Mouse (Mus musculus): ENCODE data around the gene Gm13290.
"Not testable (repeated sequence)": the region's sequence is repeated elsewhere in the genome, so short reads cannot be mapped to it uniquely, and the experiment has no call there.

The Gm13290 gene

DNA sequence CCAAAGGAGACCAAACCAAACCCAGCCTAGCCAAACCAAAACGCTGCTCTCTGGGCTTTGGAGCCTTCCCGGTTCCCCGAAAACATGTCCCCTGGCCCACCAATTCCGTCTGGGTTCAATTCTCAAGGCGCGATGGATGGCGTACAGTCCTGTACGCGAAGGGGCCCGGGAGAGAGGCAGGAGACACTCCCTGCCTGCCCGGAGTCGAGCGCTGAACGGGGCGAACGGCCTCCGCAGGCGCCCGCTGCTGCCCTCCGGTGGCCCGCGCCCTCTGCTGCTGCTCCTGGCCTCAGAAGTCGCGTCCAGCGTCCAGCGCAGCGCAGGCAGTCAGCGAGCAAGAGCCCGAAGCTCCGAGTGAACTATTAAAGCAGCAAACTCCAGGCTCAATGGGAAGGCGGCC is 8.7 kb downstream of the Gm13290 start:
- not testable (repeated sequence) for DNase-seq

DNA sequence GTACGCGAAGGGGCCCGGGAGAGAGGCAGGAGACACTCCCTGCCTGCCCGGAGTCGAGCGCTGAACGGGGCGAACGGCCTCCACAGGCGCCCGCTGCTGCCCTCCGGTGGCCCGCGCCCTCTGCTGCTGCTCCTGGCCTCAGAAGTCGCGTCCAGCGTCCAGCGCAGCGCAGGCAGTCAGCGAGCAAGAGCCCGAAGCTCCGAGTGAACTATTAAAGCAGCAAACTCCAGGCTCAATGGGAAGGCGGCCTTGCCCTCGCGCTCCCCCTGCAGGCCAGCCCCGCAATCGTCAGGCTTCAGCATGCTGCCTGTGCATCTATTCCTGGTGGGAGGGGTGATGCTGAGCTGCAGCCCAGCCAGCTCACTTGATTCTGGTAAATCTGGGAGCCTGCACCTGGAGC is 11.8 kb downstream of the Gm13290 start, which contains the start of gene Gm13276:
Gm13276 (plus strand) TSS at position 301 of the 400 bp plus-strand sequence.
- DNase-seq, result not testable (repeated sequence)

DNA sequence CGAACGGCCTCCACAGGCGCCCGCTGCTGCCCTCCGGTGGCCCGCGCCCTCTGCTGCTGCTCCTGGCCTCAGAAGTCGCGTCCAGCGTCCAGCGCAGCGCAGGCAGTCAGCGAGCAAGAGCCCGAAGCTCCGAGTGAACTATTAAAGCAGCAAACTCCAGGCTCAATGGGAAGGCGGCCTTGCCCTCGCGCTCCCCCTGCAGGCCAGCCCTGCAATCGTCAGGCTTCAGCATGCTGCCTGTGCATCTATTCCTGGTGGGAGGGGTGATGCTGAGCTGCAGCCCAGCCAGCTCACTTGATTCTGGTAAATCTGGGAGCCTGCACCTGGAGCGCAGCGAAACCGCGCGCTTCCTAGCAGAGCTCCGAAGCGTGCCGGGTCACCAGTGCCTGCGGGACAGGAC is 14.8 kb downstream of the Gm13290 start, which contains the start of gene Gm13277:
Gm13277 (plus strand) TSS at position 231 of the 400 bp plus-strand sequence.
- peak; percentile 76 for DNase-seq

DNA sequence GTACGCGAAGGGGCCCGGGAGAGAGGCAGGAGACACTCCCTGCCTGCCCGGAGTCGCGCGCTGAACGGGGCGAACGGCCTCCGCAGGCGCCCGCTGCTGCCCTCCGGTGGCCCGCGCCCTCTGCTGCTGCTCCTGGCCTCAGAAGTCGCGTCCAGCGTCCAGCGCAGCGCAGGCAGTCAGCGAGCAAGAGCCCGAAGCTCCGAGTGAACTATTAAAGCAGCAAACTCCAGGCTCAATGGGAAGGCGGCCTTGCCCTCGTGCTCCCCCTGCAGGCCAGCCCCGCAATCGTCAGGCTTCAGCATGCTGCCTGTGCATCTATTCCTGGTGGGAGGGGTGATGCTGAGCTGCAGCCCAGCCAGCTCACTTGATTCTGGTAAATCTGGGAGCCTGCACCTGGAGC is 17.6 kb downstream of the Gm13290 start, which contains the start of gene Gm13278:
Gm13278 (plus strand) TSS at position 301 of the 400 bp plus-strand sequence.
- not testable (repeated sequence) for DNase-seq

DNA sequence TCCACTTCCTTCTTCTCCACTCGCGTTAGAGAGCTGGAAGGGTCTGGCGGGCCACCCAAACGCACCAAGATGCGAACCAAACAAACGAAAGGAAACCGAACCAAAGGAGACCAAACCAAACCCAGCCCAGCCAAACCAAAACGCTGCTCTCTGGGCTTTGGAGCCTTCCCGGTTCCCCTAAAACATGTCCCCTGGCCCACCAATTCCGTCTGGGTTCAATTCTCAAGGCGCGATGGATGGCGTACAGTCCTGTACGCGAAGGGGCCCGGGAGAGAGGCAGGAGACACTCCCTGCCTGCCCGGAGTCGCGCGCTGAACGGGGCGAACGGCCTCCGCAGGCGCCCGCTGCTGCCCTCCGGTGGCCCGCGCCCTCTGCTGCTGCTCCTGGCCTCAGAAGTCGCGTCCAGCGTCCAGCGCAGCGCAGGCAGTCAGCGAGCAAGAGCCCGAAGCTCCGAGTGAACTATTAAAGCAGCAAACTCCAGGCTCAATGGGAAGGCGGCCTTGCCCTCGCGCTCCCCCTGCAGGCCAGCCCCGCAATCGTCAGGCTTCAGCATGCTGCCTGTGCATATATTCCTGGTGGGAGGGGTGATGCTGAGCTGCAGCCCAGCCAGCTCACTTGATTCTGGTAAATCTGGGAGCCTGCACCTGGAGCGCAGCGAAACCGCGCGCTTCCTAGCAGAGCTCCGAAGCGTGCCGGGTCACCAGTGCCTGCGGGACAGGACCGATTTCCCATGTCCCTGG is 20.5 kb downstream of the Gm13290 start, which contains the start of gene Gm13275:
Gm13275 (plus strand) TSS at position 552 of the 740 bp plus-strand sequence.
- peak; percentile 42 to 61 for DNase-seq

DNA sequence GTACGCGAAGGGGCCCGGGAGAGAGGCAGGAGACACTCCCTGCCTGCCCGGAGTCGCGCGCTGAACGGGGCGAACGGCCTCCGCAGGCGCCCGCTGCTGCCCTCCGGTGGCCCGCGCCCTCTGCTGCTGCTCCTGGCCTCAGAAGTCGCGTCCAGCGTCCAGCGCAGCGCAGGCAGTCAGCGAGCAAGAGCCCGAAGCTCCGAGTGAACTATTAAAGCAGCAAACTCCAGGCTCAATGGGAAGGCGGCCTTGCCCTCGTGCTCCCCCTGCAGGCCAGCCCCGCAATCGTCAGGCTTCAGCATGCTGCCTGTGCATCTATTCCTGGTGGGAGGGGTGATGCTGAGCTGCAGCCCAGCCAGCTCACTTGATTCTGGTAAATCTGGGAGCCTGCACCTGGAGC is 23.5 kb downstream of the Gm13290 start, which contains the start of gene Gm13279:
Gm13279 (plus strand) TSS at position 301 of the 400 bp plus-strand sequence.
- not testable (repeated sequence) for DNase-seq

DNA sequence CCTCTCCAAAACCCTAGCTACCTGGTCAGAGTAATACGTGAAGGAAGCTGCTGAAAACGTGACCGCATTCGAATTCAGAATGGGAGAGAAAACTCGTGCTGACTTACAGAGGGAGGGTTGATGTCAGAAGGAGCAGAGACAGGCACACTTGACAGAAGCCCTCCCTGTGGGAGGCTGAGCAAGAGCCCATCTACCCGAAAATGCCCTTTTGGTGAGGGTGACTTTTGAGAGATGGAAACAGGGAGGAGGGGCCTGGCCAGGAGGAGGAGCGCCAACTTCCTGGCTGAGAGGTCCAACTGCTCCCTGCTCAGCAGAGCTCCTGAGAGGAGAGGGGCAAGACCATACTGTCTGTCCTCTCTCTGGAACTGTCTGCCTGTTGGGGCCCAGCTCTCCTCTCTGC is 25.7 kb downstream of the Gm13290 start, which contains the start of gene Gm13285:
Gm13285 (plus strand) TSS at position 301 of the 400 bp plus-strand sequence.
- DNase-seq, result not testable (repeated sequence)

DNA sequence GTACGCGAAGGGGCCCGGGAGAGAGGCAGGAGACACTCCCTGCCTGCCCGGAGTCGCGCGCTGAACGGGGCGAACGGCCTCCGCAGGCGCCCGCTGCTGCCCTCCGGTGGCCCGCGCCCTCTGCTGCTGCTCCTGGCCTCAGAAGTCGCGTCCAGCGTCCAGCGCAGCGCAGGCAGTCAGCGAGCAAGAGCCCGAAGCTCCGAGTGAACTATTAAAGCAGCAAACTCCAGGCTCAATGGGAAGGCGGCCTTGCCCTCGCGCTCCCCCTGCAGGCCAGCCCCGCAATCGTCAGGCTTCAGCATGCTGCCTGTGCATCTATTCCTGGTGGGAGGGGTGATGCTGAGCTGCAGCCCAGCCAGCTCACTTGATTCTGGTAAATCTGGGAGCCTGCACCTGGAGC is 29.3 kb downstream of the Gm13290 start, which contains the start of gene Gm13287:
Gm13287 (plus strand) TSS at position 301 of the 400 bp plus-strand sequence.
- DNase-seq, result not testable (repeated sequence)

DNA sequence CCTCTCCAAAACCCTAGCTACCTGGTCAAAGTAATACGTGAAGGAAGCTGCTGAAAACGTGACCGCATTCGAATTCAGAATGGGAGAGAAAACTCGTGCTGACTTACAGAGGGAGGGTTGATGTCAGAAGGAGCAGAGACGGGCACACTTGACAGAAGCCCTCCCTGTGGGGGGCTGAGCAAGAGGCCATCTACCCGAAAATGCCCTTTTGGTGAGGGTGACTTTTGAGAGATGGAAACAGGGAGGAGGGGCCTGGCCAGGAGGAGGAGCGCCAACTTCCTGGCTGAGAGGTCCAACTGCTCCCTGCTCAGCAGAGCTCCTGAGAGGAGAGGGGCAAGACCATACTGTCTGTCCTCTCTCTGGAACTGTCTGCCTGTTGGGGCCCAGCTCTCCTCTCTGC is 31.6 kb downstream of the Gm13290 start, which contains the start of gene Gm13288:
Gm13288 (plus strand) TSS at position 301 of the 400 bp plus-strand sequence.
- DNase-seq, result not testable (repeated sequence)

DNA sequence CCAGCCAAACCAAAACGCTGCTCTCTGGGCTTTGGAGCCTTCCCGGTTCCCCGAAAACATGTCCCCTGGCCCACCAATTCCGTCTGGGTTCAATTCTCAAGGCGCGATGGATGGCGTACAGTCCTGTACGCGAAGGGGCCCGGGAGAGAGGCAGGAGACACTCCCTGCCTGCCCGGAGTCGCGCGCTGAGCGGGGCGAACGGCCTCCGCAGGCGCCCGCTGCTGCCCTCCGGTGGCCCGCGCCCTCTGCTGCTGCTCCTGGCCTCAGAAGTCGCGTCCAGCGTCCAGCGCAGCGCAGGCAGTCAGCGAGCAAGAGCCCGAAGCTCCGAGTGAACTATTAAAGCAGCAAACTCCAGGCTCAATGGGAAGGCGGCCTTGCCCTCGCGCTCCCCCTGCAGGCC is 32.1 kb downstream of the Gm13290 start:
- DNase-seq, result not testable (repeated sequence)

DNA sequence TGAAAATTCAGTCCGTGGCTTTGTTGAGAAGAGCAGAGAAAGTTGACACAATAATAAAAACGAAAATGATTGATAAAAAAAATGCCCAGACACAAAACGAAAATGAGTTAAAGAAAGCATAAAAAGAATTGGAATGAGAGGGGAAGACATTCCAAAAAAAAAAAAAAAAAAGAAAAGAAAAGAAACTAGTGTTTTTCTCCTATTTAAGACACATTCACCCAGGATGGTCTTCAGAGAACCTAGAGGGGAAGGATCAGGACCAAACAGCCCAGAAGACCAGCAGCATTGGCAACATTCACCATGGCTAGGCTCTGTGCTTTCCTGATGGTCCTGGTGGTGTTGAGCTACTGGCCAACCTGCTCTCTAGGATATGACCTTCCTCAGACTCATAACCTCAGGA is 42.3 kb downstream of the Gm13290 start, which contains the start of gene Ifna7:
Ifna7 (plus strand) TSS at position 301 of the 400 bp plus-strand sequence.
- DNase-seq, result no peak

DNA sequence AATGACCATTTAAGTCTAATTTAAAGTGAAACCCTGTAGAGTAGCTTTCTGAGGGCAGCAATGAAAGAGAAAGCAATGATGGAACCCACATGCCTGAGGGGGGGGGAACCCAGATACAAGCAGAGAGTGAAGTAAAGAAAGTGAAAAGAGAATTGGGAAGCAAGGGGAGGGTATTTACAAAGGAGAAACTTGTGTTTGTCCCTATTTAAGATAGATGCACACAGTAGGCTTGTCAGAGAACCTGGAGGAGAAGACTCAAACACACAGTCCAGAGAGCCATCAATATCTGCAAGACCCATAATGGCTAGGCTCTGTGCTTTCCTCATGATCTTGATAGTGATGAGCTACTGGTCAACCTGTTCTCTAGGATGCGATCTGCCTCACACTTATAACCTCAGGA is 46.0 kb downstream of the Gm13290 start, which contains the start of gene Ifna11:
Ifna11 (plus strand) TSS at position 301 of the 400 bp plus-strand sequence.
- no peak for DNase-seq

DNA sequence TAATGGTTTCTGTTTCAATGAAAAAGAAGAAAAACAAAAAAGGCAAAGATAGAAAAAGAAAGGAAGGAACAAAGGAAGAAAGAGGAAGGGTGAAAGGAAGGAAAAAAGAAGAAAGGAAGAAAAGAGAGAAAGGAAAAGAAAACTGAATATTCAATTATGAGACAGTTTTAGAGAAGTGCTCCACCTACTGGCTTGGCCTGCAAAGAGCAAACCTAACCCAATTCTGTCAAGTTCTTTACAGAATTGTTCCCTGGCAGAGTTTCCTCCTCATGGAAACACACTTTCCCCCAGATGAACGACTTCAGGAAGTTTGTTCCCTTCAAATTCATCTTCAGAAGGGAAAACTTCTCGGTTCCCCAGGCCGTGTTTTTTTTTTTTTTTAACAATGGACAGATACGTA is 49.4 kb downstream of the Gm13290 start:
- peak; percentile 15 to 33 for DNase-seq
